Mouse (Mus musculus) T-helper 2 cell (primary cell): ENCODE data around the gene Asb2.

Experiments
- in situ Hi-C: fragments of 300-600 bp; cut with MboI, MseI; formaldehyde crosslinking; loops from one replicate; pipeline ENCODE4 v1.15.1; 2025; ENCODE audit warnings: high pct_unique_total_duplicates

Gene Asb2

GRCm38 (mm10) chr12:103273051-103273450 lies 82.8 kb downstream of the Asb2 start:
- in situ Hi-C loops, result no loop called here

GRCm38 (mm10) chr12:103272176-103272575 lies 83.6 kb downstream of the Asb2 start:
- in situ Hi-C loops, result no loop called here
